Mouse (Mus musculus) stomach, postnatal 0 days (tissue): Measurements from ENCODE around the gene Ccdc157. TPM values are rescaled to one million over a fixed set of nuclear protein-coding genes. Genes with fewer than 3 reads are reported as not detected.
"Not testable (repeated sequence)": the region's sequence is repeated elsewhere in the genome, so short reads cannot be mapped to it uniquely, and the experiment has no call there.

Experiments used
- ATAC-seq: fragments of 200-750 bp; cut with Nextera tagmentation; 2 replicates; pipeline ENCODE4 v1.8.0; 2017; ENCODE audit not compliant: low FRiP score, low TSS enrichment
- DNase-seq: peaks from one replicate; pipeline ENCODE4 v3.0.0-alpha.2; 2016; ENCODE audit warnings: low spot score
- H3K27ac ChIP-seq: fragments of 300-500 bp; sonication (generic); replicated peaks from 2 replicates; pipeline ENCODE4 v1.5.1; 2014; ENCODE audit warnings: mild to moderate bottlenecking, control low read depth
- H3K27me3 ChIP-seq: fragments of 300-500 bp; sonication (generic); 2 replicates; pipeline ENCODE4 v1.6.1; 2014; ENCODE audit warnings: low read length; ENCODE audit not compliant: control insufficient read depth, insufficient read depth
- H3K36me3 ChIP-seq: fragments of 300-500 bp; sonication (generic); 2 replicates; pipeline ENCODE4 v1.6.1; 2014; ENCODE audit warnings: low read length, mixed read lengths; ENCODE audit not compliant: control insufficient read depth, insufficient read depth
- H3K4me1 ChIP-seq: fragments of 300-500 bp; sonication (generic); replicated peaks from 2 replicates; pipeline ENCODE4 v1.6.1; 2014; ENCODE audit warnings: antibody characterized with exemption; ENCODE audit not compliant: control insufficient read depth, insufficient read depth
- H3K4me2 ChIP-seq: fragments of 300-500 bp; sonication (generic); replicated peaks from 2 replicates; pipeline ENCODE4 v1.6.1; 2014; ENCODE audit warnings: low read depth, mild to moderate bottlenecking, control low read depth, moderate library complexity
- H3K4me3 ChIP-seq: fragments of 300-500 bp; sonication (generic); 2 replicates; pipeline ENCODE4 v1.5.1; 2014; ENCODE audit warnings: low read depth, low read length, control low read depth
- H3K9ac ChIP-seq: fragments of 300-500 bp; sonication (generic); 2 replicates; pipeline ENCODE4 v1.6.1; 2014; ENCODE audit warnings: mild to moderate bottlenecking, low read length, control low read depth, mixed read lengths
- H3K9me3 ChIP-seq: fragments of 300-500 bp; sonication (generic); 2 replicates; pipeline ENCODE4 v1.6.1; 2016; ENCODE audit warnings: low read length; ENCODE audit not compliant: control insufficient read depth
- CTCF ChIP-seq: IDR thresholded peaks from 2 replicates; pipeline ENCODE4 v1.5.1; 2016; ENCODE audit warnings: antibody characterized with exemption, low read depth, mild to moderate bottlenecking, moderate library complexity
- EP300 ChIP-seq: optimal IDR thresholded peaks from 2 replicates; pipeline ENCODE3; 2016; ENCODE audit warnings: antibody characterized with exemption
- WGBS: fragments of 180-500 bp; shearing (Covaris S2); extraction: QIAGEN DNeasy Blood & Tissue Kit; methylation state at CpG from one replicate; pipeline ENCODE4 v1.1.7; 2014; 5-methylcytosine and 5-hydroxymethylcytosine counted together
- polyA plus RNA-seq: library from polyadenylated mRNA; unstranded; fragments of >200 nt; fragmentation: Nextera tagmentation; extraction: Ambion mirVana; gene quantifications from 2 replicates; pipeline ENCODE4 v1.2.1, GENCODE M21; 2015

Gene Ccdc157
- polyA plus RNA-seq, 1 experiment from 2014 or later: 2.2 TPM

GRCm38 (mm10) chr11:4117372-4118071 lies 42.6 kb downstream of the Ccdc157 start:
- Histone ChIP-seq H3K36me3 (no peaks in the 10 kb centered on the region), H3K4me2 (peak overlapping the region; percentile 76; the same call in 1 of the 2 replicates), H3K27ac (no peak overlapping the region), H3K9me3 (no peaks in the 10 kb centered on the region), H3K4me3 (peak overlapping the region; percentile 48), H3K4me1 (no peaks in the 10 kb centered on the region), H3K27me3 (no peaks in the 10 kb centered on the region), H3K9ac (no peak overlapping the region)
- no peak for ATAC-seq
- TF ChIP-seq CTCF (peak; percentile 44), EP300 (no peak)
- DNase-seq: no peak
- WGBS: 25% methylated on average over 3 of the region's 3 CpGs

GRCm38 (mm10) chr11:4116458-4117141 lies 43.5 kb downstream of the Ccdc157 start:
- no peaks in the 10 kb centered on the region for H3K4me1 ChIP-seq
- no peak overlapping the region for H3K4me2 ChIP-seq
- TF ChIP-seq CTCF: no peak
- no peak for TF ChIP-seq EP300
- no peak overlapping the region for H3K4me3 ChIP-seq
- H3K27ac ChIP-seq: no peak overlapping the region
- H3K9me3 ChIP-seq: no peaks in the 10 kb centered on the region
- no peaks in the 10 kb centered on the region for H3K36me3 ChIP-seq
- H3K9ac ChIP-seq: no peak overlapping the region
- no peaks in the 10 kb centered on the region for H3K27me3 ChIP-seq
- DNase-seq (no peak), ATAC-seq (no peak)
- 53% methylated on average over 11 of the region's 11 CpGs for WGBS

GRCm38 (mm10) chr11:4115407-4115806 lies 44.7 kb downstream of the Ccdc157 start:
- Histone ChIP-seq H3K27ac (no peak overlapping the region), H3K4me1 (no peaks in the 10 kb centered on the region), H3K36me3 (no peaks in the 10 kb centered on the region), H3K9ac (no peak overlapping the region), H3K9me3 (no peaks in the 10 kb centered on the region), H3K4me2 (no peak overlapping the region), H3K27me3 (no peaks in the 10 kb centered on the region), H3K4me3 (no peak overlapping the region)
- no peak for DNase-seq
- WGBS: 89% methylated on average over 4 of the region's 4 CpGs
- TF ChIP-seq CTCF (no peak), EP300 (no peak)
- ATAC-seq: no peak

- not testable (repeated sequence) for H3K27ac ChIP-seq, ATAC-seq, H3K36me3 ChIP-seq, H3K27me3 ChIP-seq, H3K4me1 ChIP-seq, H3K4me3 ChIP-seq, H3K4me2 ChIP-seq, H3K9me3 ChIP-seq, DNase-seq, H3K9ac ChIP-seq
- 77% methylated on average over 6 of the region's 6 CpGs for WGBS
Observed at GRCm38 (mm10) chr11:4114541-4114940, 45.6 kb downstream of the Ccdc157 start.

GRCm38 (mm10) chr11:4113970-4114369 lies 46.1 kb downstream of the Ccdc157 start:
- H3K9ac ChIP-seq: no peak overlapping the region
- H3K27me3 ChIP-seq: no peaks in the 10 kb centered on the region
- H3K9me3 ChIP-seq: no peaks in the 10 kb centered on the region
- TF ChIP-seq EP300 (no peak), CTCF (no peak)
- H3K4me2 ChIP-seq: no peak overlapping the region
- no peaks in the 10 kb centered on the region for H3K36me3 ChIP-seq
- WGBS: 75% methylated on average over 6 of the region's 6 CpGs
- H3K27ac ChIP-seq: no peak overlapping the region
- ATAC-seq: no peak
- no peak overlapping the region for H3K4me3 ChIP-seq
- H3K4me1 ChIP-seq: no peaks in the 10 kb centered on the region
- no peak for DNase-seq

- Histone ChIP-seq H3K4me1 (no peaks in the 10 kb centered on the region), H3K27ac (no peak overlapping the region), H3K4me2 (no peak overlapping the region), H3K36me3 (no peaks in the 10 kb centered on the region), H3K27me3 (no peaks in the 10 kb centered on the region), H3K9ac (no peak overlapping the region), H3K4me3 (no peak overlapping the region), H3K9me3 (no peaks in the 10 kb centered on the region)
- ATAC-seq (no peak), DNase-seq (no peak)
- 89% methylated on average over 4 of the region's 4 CpGs for WGBS
- TF ChIP-seq EP300 (no peak), CTCF (no peak)
Observed at GRCm38 (mm10) chr11:4113496-4113895, 46.6 kb downstream of the Ccdc157 start.
